Mouse (Mus musculus): ENCODE data around the gene Rabep1.

DNA sequence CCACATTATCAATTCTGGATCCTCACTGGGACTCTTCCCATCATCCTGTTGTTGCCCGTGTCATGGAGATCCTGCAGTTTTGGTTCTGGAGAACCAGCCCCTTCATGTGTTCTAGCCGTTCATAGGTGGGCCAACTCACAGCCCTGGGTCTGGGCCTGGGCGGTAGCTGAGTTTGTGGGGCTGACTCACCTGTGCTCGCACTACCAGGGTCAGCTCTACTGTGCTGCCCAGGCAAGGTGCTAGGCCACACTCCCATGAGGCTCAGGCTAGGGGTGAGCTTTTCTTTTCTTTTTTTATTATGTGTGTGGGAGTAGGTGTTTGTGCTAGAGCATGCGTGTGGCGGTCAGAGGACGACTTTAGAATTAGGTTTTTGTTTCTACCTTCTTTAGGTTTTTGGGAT is 33.1 kb downstream of the Rabep1 start:
- TF ChIP-seq GATA1 (IDR thresholded peaks at IDR 0.05; ENCODE audit: borderline replicate concordance, low read length) (no peak), FLI1 (IDR thresholded peaks at IDR 0.05; ENCODE audit: low read length) (no peak)

All from megakaryocyte, embryonic 14.5 days (primary cell).